ENCODE assay signal across 19 mouse cellular contexts in genomic region chr19:41438953-41439352, GRCm38 (mm10). TPM values are rescaled to one million over a fixed set of nuclear protein-coding genes. Genes with fewer than 3 reads are reported as not detected.
DNase-seq lines count a peak whose midpoint lies in the region; ATAC-seq and TF ChIP-seq lines count a peak whose summit lies in the region.
"Had no signal": no experiment of that assay in that cellular context is flagged by ENCODE, and none has a peak within 500 bp of the region (broad histone marks: within the 10 kb centered on the region; RNA-seq: fewer than 3 reads in every experiment).

No protein-coding gene starts in this region.

- H3K36me3 ChIP-seq in forebrain, embryonic 16.5 days (ENCODE audit: control insufficient read depth, insufficient read depth): no peaks in the 10 kb centered on the region
- no peaks in the 10 kb centered on the region for H3K36me3 ChIP-seq in forebrain, embryonic 15.5 days
- no peaks in the 10 kb centered on the region for H3K36me3 ChIP-seq in stomach, postnatal 0 days (ENCODE audit: control insufficient read depth, insufficient read depth, low read length)
- H3K36me3 ChIP-seq: embryonic facial prominence, embryonic 15.5 days; heart, embryonic 12.5 days; limb, embryonic 10.5 days; neural tube, embryonic 12.5 days had no signal

- peak; percentile 7 for DNase-seq in right cerebral cortex, adult 18-20 months
- DNase-seq in right cerebral cortex, postnatal 4 days: no peak
- peak; percentile 41 to 47 for DNase-seq in cerebellum, postnatal 25 days
- no peak for DNase-seq in stomach, postnatal 0 days (ENCODE audit: low spot score)
- no peak for DNase-seq in adrenal gland, postnatal 4 days (ENCODE audit: low spot score in 2 of 2)
- DNase-seq: kidney, adult 8-10 months; kidney, postnatal 36 days; thymus, postnatal 14 days had no signal

- 54% methylated on average over 6 of the region's 6 CpGs for WGBS in forebrain, embryonic 16.5 days
- WGBS in forebrain, embryonic 15.5 days: 63% methylated on average over 6 of the region's 6 CpGs
- WGBS in stomach, postnatal 0 days: 87% methylated on average over 6 of the region's 6 CpGs

- 0 out of 2 replicates have a peak, but pooled peaks have one; percentile 43 for ATAC-seq in forebrain, embryonic 16.5 days
- ATAC-seq in forebrain, embryonic 15.5 days (replicated peaks): no peak
- ATAC-seq in stomach, postnatal 0 days (ENCODE audit: low FRiP score, low TSS enrichment): no peak
- no peak for ATAC-seq in erythroid progenitor cell, adult 5-6 weeks (replicated peaks; ENCODE audit: low FRiP score, poor library complexity, severe bottlenecking)
- ATAC-seq: lung, postnatal 0 days; Patski had no signal

- no peak overlapping the region for H3K9ac ChIP-seq in forebrain, embryonic 16.5 days (replicated peaks; ENCODE audit: low read depth, low read length)
- no peak overlapping the region for H3K9ac ChIP-seq in forebrain, embryonic 15.5 days (replicated peaks)
- H3K9ac ChIP-seq in stomach, postnatal 0 days (ENCODE audit: low read length): no peak overlapping the region
- H3K9ac ChIP-seq: embryonic facial prominence, embryonic 15.5 days; heart, embryonic 12.5 days; liver, embryonic 14.5 days; neural tube, embryonic 12.5 days had no signal

- H3K4me2 ChIP-seq in forebrain, embryonic 16.5 days (ENCODE audit: low read length): no peak overlapping the region
- H3K4me2 ChIP-seq in forebrain, embryonic 15.5 days (replicated peaks): no peak overlapping the region
- no peak overlapping the region for H3K4me2 ChIP-seq in stomach, postnatal 0 days (replicated peaks; ENCODE audit: low read depth)
- H3K4me2 ChIP-seq: embryonic facial prominence, embryonic 15.5 days; heart, embryonic 12.5 days; neural tube, embryonic 12.5 days had no signal

- no peak overlapping the region for H3K4me3 ChIP-seq in forebrain, embryonic 16.5 days (replicated peaks; ENCODE audit: low read length)
- no peak overlapping the region for H3K4me3 ChIP-seq in forebrain, embryonic 15.5 days
- H3K4me3 ChIP-seq in stomach, postnatal 0 days (ENCODE audit: low read depth, low read length): no peak overlapping the region
- H3K4me3 ChIP-seq: embryonic facial prominence, embryonic 15.5 days; heart, embryonic 12.5 days; limb, embryonic 10.5 days; megakaryocyte, embryonic 14.5 days; neural tube, embryonic 12.5 days had no signal

- TF ChIP-seq CTCF in stomach, postnatal 0 days (IDR thresholded peaks at IDR 0.05; ENCODE audit: low read depth): no peak

- H3K27me3 ChIP-seq in forebrain, embryonic 16.5 days (replicated peaks; ENCODE audit: control insufficient read depth, insufficient read depth, low read length): no peaks in the 10 kb centered on the region
- H3K27me3 ChIP-seq in forebrain, embryonic 15.5 days: peaks cover 11% of the 10 kb centered on the region; the same call in 1 of the 2 replicates
- no peaks in the 10 kb centered on the region for H3K27me3 ChIP-seq in stomach, postnatal 0 days (ENCODE audit: control insufficient read depth, insufficient read depth, low read length)
- H3K27me3 ChIP-seq: megakaryocyte, embryonic 14.5 days; Patski had no signal

- no peak overlapping the region for H3K27ac ChIP-seq in forebrain, embryonic 16.5 days (ENCODE audit: low read length)
- no peak overlapping the region for H3K27ac ChIP-seq in forebrain, embryonic 15.5 days (replicated peaks)
- no peak overlapping the region for H3K27ac ChIP-seq in stomach, postnatal 0 days (replicated peaks)
- H3K27ac ChIP-seq: embryonic facial prominence, embryonic 15.5 days; limb, embryonic 10.5 days; liver, embryonic 14.5 days; neural tube, embryonic 12.5 days had no signal

- H3K9me3 ChIP-seq in forebrain, embryonic 16.5 days (ENCODE audit: control insufficient read depth, low read length): no peaks in the 10 kb centered on the region
- H3K9me3 ChIP-seq in forebrain, embryonic 15.5 days: no peaks in the 10 kb centered on the region
- no peaks in the 10 kb centered on the region for H3K9me3 ChIP-seq in stomach, postnatal 0 days (ENCODE audit: control insufficient read depth, low read length)
- H3K9me3 ChIP-seq: embryonic facial prominence, embryonic 15.5 days; heart, embryonic 12.5 days; limb, embryonic 10.5 days; megakaryocyte, embryonic 14.5 days; neural tube, embryonic 12.5 days had no signal

- H3K4me1 ChIP-seq in forebrain, embryonic 16.5 days (replicated peaks; ENCODE audit: control insufficient read depth, insufficient read depth, low read length): peaks cover 4% of the 10 kb centered on the region
- H3K4me1 ChIP-seq in forebrain, embryonic 15.5 days: peaks cover 6% of the 10 kb centered on the region; the same call in 1 of the 2 replicates
- no peaks in the 10 kb centered on the region for H3K4me1 ChIP-seq in stomach, postnatal 0 days (replicated peaks; ENCODE audit: control insufficient read depth, insufficient read depth)

- no peak for TF ChIP-seq EP300 in stomach, postnatal 0 days (optimal IDR thresholded peaks at IDR 0.05)

RNA-seq across cellular contexts. Expression of gene Lcor, which starts 43.5 kb away (rescaled TPM):
- 20.1 and 21.8 TPM in 2 replicates for polyA plus RNA-seq in forebrain, embryonic 16.5 days (2015; fragmentation: Nextera tagmentation; extraction: Ambion mirVana)
- 22.9 and 23.1 TPM in 2 replicates for polyA plus RNA-seq in forebrain, embryonic 15.5 days (2015; fragmentation: Nextera tagmentation; extraction: Ambion mirVana)
- 12.9 TPM in 2 replicates for polyA plus RNA-seq in stomach, postnatal 0 days (2015; fragmentation: Nextera tagmentation; extraction: Ambion mirVana)
- 10 to 100 TPM; 18.8 to 22.4 TPM for total RNA-seq in adrenal gland, postnatal 4 days (2021)
- 16.6 and 26.0 TPM in 2 replicates for total RNA-seq in erythroid progenitor cell, adult 5-6 weeks (2015; ENCODE audit: low replicate concordance)
- total RNA-seq in erythroid progenitor cell, adult 5-6 weeks (2017; ENCODE audit: low replicate concordance): 36.3 and 41.6 TPM in 2 replicates

RNA-seq across cellular contexts. Expression of gene Pik3ap1, which starts 54.1 kb away (rescaled TPM):
- polyA plus RNA-seq in forebrain, embryonic 16.5 days (2015; fragmentation: Nextera tagmentation; extraction: Ambion mirVana): 1.9 and 2.0 TPM in 2 replicates
- 1.4 and 1.6 TPM in 2 replicates for polyA plus RNA-seq in forebrain, embryonic 15.5 days (2015; fragmentation: Nextera tagmentation; extraction: Ambion mirVana)
- 1.6 and 1.9 TPM in 2 replicates for polyA plus RNA-seq in stomach, postnatal 0 days (2015; fragmentation: Nextera tagmentation; extraction: Ambion mirVana)
- total RNA-seq in adrenal gland, postnatal 4 days (2021): 1 to 10 TPM; 6.6 to 6.7 TPM
- 13.8 and 15.9 TPM in 2 replicates for total RNA-seq in erythroid progenitor cell, adult 5-6 weeks (2015; ENCODE audit: low replicate concordance)
- 9.6 and 11.8 TPM in 2 replicates for total RNA-seq in erythroid progenitor cell, adult 5-6 weeks (2017; ENCODE audit: low replicate concordance)

Comparison
In these comparisons a context has a peak if more than half of its experiments do, and no peak if none do; other contexts are left out.
1. DNase-seq: peak in right cerebral cortex, adult 18-20 months (single experiment) and cerebellum, postnatal 25 days (2 of 2); none in right cerebral cortex, postnatal 4 days (single experiment), stomach, postnatal 0 days (single experiment) and adrenal gland, postnatal 4 days (0 of 2).